Mouse (Mus musculus) bone marrow, adult 2 months (tissue): ENCODE results near the gene Rchy1. TPM values are rescaled to one million over a fixed set of nuclear protein-coding genes. Genes with fewer than 3 reads are reported as not detected.

Experiments used
- H3K27ac ChIP-seq: fragments of 200-500 bp; 2 replicates; pipeline ENCODE4 v1.5.1; 2012; ENCODE audit warnings: low read depth, mild to moderate bottlenecking, control low read depth, inconsistent platforms, low read length; ENCODE audit not compliant: control insufficient read depth, poor library complexity, insufficient read depth
- H3K4me1 ChIP-seq: fragments of 200-500 bp; 2 replicates; pipeline ENCODE4 v1.6.1; 2011; ENCODE audit warnings: low read length; ENCODE audit not compliant: control insufficient read depth, insufficient read depth
- H3K4me3 ChIP-seq: fragments of 200-500 bp; replicated peaks from 2 replicates; pipeline ENCODE3; 2011; ENCODE audit warnings: mild to moderate bottlenecking, low read depth, low read length, control low read depth; ENCODE audit not compliant: control insufficient read depth
- CTCF ChIP-seq: fragments of 200-500 bp; IDR thresholded peaks from 2 replicates; pipeline ENCODE4 v1.5.1; 2011; ENCODE audit warnings: low read length, control low read depth; ENCODE audit not compliant: control insufficient read depth, insufficient read depth
- POLR2A ChIP-seq: fragments of 200-500 bp; IDR thresholded peaks from 2 replicates; pipeline ENCODE4 v1.6.1; 2011; ENCODE audit warnings: low read depth, mild to moderate bottlenecking, control low read depth, low read length, borderline replicate concordance; ENCODE audit not compliant: control insufficient read depth
- WGBS: fragments of 180-500 bp; shearing (Covaris S2); methylation state at CpG from one replicate; pipeline ENCODE4 v1.1.7; 2018; 5-methylcytosine and 5-hydroxymethylcytosine counted together
- polyA plus RNA-seq: library from polyadenylated mRNA; stranded (reverse); fragments of >200 nt; gene quantifications from 2 replicates; pipeline ENCODE4 v1.2.4, GENCODE M21; 2011; ENCODE audit warnings: low replicate concordance; ENCODE audit not compliant: missing spikeins, insufficient read depth, insufficient read length

Gene Rchy1
- polyA plus RNA-seq, 1 experiment: 31.4 TPM

- no peaks in the 10 kb centered on the region for H3K4me1 ChIP-seq
- H3K27ac ChIP-seq: no peak overlapping the region
- TF ChIP-seq POLR2A (no peak), CTCF (no peak)
- 87% methylated on average over 9 of the region's 9 CpGs for WGBS
- no peak overlapping the region for H3K4me3 ChIP-seq
These were observed 12.9 kb upstream of the Rchy1 start for GRCm38 (mm10) chr5:91975758-91976157.

GRCm38 (mm10) chr5:91974002-91974401 lies 11.1 kb upstream of the Rchy1 start:
- Histone ChIP-seq H3K4me3 (no peak overlapping the region), H3K27ac (no peak overlapping the region), H3K4me1 (no peaks in the 10 kb centered on the region)
- WGBS: 50% methylated on average over 7 of the region's 7 CpGs
- TF ChIP-seq POLR2A: no peak
- TF ChIP-seq CTCF: no peak

- Histone ChIP-seq H3K4me1 (no peaks in the 10 kb centered on the region), H3K27ac (no peak overlapping the region), H3K4me3 (no peak overlapping the region)
- WGBS: 89% methylated on average over 3 of the region's 3 CpGs
- TF ChIP-seq POLR2A (no peak), CTCF (no peak)
These were observed 9.2 kb upstream of the Rchy1 start for GRCm38 (mm10) chr5:91972046-91972445.

- H3K4me1 ChIP-seq: peaks cover 6% of the 10 kb centered on the region; the same call in 1 of the 2 replicates
- WGBS: under 1% methylated on average over 14 of the region's 14 CpGs
- TF ChIP-seq CTCF (no peak), POLR2A (no peak)
These were observed 619 bp downstream of the Rchy1 start for GRCm38 (mm10) chr5:91962259-91962638.

GRCm38 (mm10) chr5:91961370-91961769 lies 1.5 kb downstream of the Rchy1 start:
- 65% methylated on average over 1 of the region's 1 CpGs for WGBS
- H3K4me3 ChIP-seq: peak overlapping the region; percentile 57
- no peak overlapping the region; the same call in 1 of the 2 replicates for H3K27ac ChIP-seq
- peaks cover 6% of the 10 kb centered on the region; the same call in 1 of the 2 replicates for H3K4me1 ChIP-seq
- TF ChIP-seq POLR2A: no peak
- no peak for TF ChIP-seq CTCF

More at GRCm38 (mm10) chr5:91962259-91962638, 619 bp downstream of the Rchy1 start:
- peak overlapping the region; percentile 99 for H3K4me3 ChIP-seq
- peak overlapping the region; percentile 99 for H3K27ac ChIP-seq

GRCm38 (mm10) chr5:91960606-91961254 lies 2.1 kb downstream of the Rchy1 start:
- TF ChIP-seq CTCF: no peak
- TF ChIP-seq POLR2A: no peak
- 14% methylated on average over 3 of the region's 3 CpGs for WGBS
- peak overlapping the region; percentile 88 for H3K27ac ChIP-seq
- peak overlapping the region; percentile 52 for H3K4me3 ChIP-seq
- peaks cover 6% of the 10 kb centered on the region; the same call in 1 of the 2 replicates for H3K4me1 ChIP-seq

- Histone ChIP-seq H3K27ac (no peak overlapping the region), H3K4me1 (peaks cover 6% of the 10 kb centered on the region; the same call in 1 of the 2 replicates), H3K4me3 (no peak overlapping the region)
- no peak for TF ChIP-seq POLR2A
- TF ChIP-seq CTCF: no peak
- 88% methylated on average over 1 of the region's 1 CpGs for WGBS
These were observed 2.9 kb downstream of the Rchy1 start for GRCm38 (mm10) chr5:91959986-91960385.

GRCm38 (mm10) chr5:91959096-91959495 lies 3.8 kb downstream of the Rchy1 start:
- Histone ChIP-seq H3K4me1 (peaks cover 6% of the 10 kb centered on the region; the same call in 1 of the 2 replicates), H3K4me3 (no peak overlapping the region), H3K27ac (no peak overlapping the region)
- TF ChIP-seq CTCF: no peak
- TF ChIP-seq POLR2A: no peak
- 67% methylated on average over 1 of the region's 1 CpGs for WGBS

GRCm38 (mm10) chr5:91956991-91957760 lies 5.7 kb downstream of the Rchy1 start:
- Histone ChIP-seq H3K27ac (no peak overlapping the region), H3K4me1 (peaks cover 6% of the 10 kb centered on the region; the same call in 1 of the 2 replicates), H3K4me3 (no peak overlapping the region)
- TF ChIP-seq CTCF (no peak), POLR2A (no peak)
- WGBS: 82% methylated on average over 3 of the region's 3 CpGs
